Mouse (Mus musculus): ENCODE data around the gene Grin3b. TPM values are rescaled to one million over a fixed set of nuclear protein-coding genes. Genes with fewer than 3 reads are reported as not detected.
A peak's percentile ranks its signal among the peaks of the same experiment; 100 is the strongest.

Grin3b gene
- polyA plus RNA-seq, 1 experiment: 0.91 TPM

DNA sequence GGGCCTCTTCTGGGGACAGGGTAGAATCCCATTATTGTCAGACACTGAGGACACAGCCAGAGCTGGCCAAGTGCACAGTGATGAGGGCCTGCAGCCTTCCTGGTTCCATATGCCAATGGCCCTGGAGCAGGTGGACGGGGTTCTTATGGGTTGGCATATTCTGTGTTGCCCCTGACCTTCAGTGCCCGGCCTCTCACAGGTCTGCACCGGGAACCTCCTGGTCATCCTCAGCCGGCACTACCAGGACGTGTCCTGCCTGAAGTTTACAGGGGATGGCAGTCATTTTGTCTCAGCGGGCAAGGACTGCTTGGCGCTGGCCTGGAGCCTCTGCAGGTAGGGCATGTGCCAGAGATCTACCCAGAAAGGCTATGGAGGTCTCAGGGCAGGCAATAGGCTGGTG lies 5.8 kb upstream of the Grin3b start:
- Histone ChIP-seq H3K4me3 (ENCODE audit: insufficient read depth, low read length) (no peak overlapping the region), H3K27ac (ENCODE audit: insufficient read depth, low read depth, low read length) (no peak overlapping the region), H3K4me1 (ENCODE audit: control insufficient read depth, insufficient read depth, low read length) (peaks cover 5% of the 10 kb centered on the region)
- TF ChIP-seq POLR2A (IDR thresholded peaks at IDR 0.05; ENCODE audit: borderline replicate concordance, low read depth, low read length): no peak
- no peak for TF ChIP-seq CTCF (IDR thresholded peaks at IDR 0.05; ENCODE audit: low read depth, low read length)

DNA sequence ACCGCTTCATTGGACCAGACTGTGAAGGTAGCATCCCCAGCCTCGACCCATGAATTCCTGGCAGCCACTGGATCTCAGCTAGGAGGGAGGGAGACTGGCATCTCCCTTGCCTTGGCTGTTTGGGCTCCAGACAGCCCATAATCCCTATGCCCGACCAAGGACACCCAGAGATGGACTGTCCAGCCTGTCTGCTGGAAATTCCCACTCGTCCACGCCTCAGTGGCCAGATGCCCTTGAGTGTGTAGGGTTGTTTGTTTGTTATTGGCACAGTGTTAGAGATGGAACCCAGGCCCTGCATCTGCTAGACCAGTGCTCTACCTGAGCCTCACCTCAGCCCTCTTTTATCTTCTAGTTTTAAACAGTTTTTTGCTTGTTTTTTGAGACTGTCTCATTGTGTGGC lies 5.2 kb upstream of the Grin3b start:
- TF ChIP-seq POLR2A (IDR thresholded peaks at IDR 0.05; ENCODE audit: borderline replicate concordance, low read depth, low read length) (no peak), CTCF (IDR thresholded peaks at IDR 0.05; ENCODE audit: low read depth, low read length) (no peak)
- Histone ChIP-seq H3K4me3 (ENCODE audit: insufficient read depth, low read length) (no peak overlapping the region), H3K27ac (ENCODE audit: insufficient read depth, low read depth, low read length) (no peak overlapping the region), H3K4me1 (ENCODE audit: control insufficient read depth, insufficient read depth, low read length) (peaks cover 5% of the 10 kb centered on the region)

DNA sequence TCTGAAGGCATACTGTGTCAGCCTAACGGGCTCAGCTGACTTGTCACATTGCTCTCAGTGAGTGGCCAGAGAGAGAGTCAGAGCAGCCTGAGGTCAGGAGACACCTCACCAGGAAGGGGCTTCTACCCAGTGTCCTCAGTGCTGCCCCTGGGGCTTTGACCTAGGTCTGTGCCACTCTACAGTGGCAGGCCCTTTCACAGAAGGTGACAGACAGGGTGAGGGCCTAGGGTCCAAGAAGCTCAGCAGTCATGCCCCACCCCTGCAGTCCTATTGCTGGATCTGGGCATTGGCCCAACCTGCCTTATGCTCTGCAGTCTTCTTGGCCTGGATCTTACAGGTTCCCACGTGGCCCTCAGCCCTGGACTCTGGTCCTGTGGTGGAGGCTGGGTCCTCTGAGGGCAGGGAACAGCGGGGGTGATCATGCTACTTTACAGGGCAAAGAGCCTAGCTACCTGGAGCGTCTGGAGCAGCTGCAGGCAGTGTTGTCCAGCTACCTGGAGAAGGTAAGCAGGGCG lies 3.6 kb upstream of the Grin3b start:
- no peak for TF ChIP-seq POLR2A (IDR thresholded peaks at IDR 0.05; ENCODE audit: borderline replicate concordance, low read depth, low read length)
- no peak for TF ChIP-seq CTCF (IDR thresholded peaks at IDR 0.05; ENCODE audit: low read depth, low read length)
- no peak overlapping the region for H3K27ac ChIP-seq (ENCODE audit: insufficient read depth, low read depth, low read length)
- H3K4me1 ChIP-seq (ENCODE audit: control insufficient read depth, insufficient read depth, low read length): no peaks in the 10 kb centered on the region
- H3K4me3 ChIP-seq (ENCODE audit: insufficient read depth, low read length): no peak overlapping the region

DNA sequence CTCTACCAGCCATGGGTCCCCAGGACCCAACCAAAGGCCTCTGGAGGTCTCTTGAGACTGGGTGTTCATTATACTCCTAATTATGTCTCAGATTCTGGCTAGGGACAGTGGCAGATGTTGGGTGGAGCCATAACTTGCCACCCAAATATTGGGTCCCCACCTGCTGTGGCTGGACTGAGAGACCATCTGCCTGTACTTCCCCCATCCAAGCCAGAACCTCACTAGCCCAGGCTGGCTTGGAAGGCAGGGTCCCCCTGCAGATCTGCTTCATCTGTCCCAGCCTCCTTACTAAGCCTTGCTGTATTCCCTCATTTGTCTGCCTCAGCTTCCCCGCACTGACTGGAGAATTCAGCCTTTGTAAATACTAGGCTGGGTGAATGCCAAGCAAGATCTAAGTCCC lies 2.3 kb upstream of the Grin3b start:
- no peak overlapping the region for H3K27ac ChIP-seq (ENCODE audit: insufficient read depth, low read depth, low read length)
- no peak overlapping the region for H3K4me3 ChIP-seq (ENCODE audit: insufficient read depth, low read length)
- H3K4me1 ChIP-seq (ENCODE audit: control insufficient read depth, insufficient read depth, low read length): no peaks in the 10 kb centered on the region
- TF ChIP-seq CTCF (IDR thresholded peaks at IDR 0.05; ENCODE audit: low read depth, low read length) (no peak), POLR2A (IDR thresholded peaks at IDR 0.05; ENCODE audit: borderline replicate concordance, low read depth, low read length) (no peak)

DNA sequence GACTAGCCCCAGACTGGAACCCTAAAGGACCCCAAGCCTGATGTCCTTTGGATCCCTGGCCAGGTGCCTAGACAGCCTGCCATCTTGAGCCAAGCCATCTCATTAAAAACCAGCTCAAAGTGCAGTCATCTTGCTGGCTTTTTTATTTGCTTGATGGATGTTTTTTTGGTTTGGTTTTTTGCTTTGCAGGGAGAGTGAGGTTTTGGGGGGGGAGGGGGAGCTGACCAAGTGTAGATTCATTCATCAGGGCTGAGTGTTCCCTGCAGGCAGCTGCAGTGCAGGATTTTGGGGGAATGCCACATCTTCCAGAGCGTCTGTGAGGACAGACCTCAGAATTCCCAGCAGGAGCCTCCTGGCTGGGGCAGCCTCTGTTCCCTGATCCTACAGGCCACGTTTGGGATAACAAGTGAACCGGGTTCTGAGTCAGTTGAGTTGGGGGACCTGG lies 1.4 kb upstream of the Grin3b start:
- Histone ChIP-seq H3K27ac (ENCODE audit: insufficient read depth, low read depth, low read length) (no peak overlapping the region), H3K4me3 (ENCODE audit: insufficient read depth, low read length) (no peak overlapping the region), H3K4me1 (ENCODE audit: control insufficient read depth, insufficient read depth, low read length) (no peaks in the 10 kb centered on the region)
- TF ChIP-seq CTCF (IDR thresholded peaks at IDR 0.05; ENCODE audit: low read depth, low read length) (no peak), POLR2A (IDR thresholded peaks at IDR 0.05; ENCODE audit: borderline replicate concordance, low read depth, low read length) (no peak)

DNA sequence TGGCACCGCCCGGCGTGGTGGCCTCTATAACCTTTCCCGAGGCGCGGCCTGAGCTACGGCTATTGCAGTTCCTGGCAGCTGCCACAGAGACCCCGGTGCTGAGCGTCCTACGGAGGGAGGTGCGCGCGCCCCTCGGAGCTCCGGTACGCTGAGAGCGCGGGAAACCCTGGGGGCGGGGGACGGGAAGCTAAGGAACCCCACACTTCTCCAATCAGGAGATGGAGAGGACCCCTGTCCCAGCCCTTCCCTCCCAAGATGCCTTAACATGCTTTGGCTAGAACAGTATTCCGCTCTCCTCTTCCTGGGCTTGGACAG lies 625 bp downstream of the Grin3b start:
- Histone ChIP-seq H3K4me3 (ENCODE audit: insufficient read depth, low read length) (0 out of 2 replicates have a peak overlapping the region, but pooled peaks have one; percentile 2), H3K4me1 (ENCODE audit: control insufficient read depth, insufficient read depth, low read length) (peaks cover 14% of the 10 kb centered on the region), H3K27ac (ENCODE audit: insufficient read depth, low read depth, low read length) (no peak overlapping the region)
- TF ChIP-seq POLR2A (IDR thresholded peaks at IDR 0.05; ENCODE audit: borderline replicate concordance, low read depth, low read length): no peak
- TF ChIP-seq CTCF (IDR thresholded peaks at IDR 0.05; ENCODE audit: low read depth, low read length): no peak

DNA sequence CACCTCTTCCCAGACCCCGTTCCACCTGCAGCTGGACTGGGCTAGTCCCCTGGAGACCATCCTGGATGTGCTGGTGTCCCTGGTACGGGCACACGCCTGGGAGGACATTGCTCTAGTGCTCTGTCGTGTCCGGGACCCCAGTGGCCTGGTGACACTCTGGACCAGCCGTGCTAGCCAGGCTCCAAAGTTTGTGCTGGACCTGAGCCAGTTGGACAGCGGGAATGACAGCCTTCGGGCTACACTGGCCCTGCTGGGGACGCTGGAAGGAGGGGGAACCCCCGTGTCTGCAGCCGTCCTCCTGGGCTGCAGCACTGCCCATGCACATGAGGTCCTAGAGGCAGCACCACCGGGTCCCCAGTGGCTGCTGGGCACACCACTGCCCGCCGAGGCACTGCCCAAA lies 2.3 kb downstream of the Grin3b start:
- Histone ChIP-seq H3K27ac (ENCODE audit: insufficient read depth, low read depth, low read length) (no peak overlapping the region), H3K4me3 (ENCODE audit: insufficient read depth, low read length) (no peak overlapping the region), H3K4me1 (ENCODE audit: control insufficient read depth, insufficient read depth, low read length) (peaks cover 14% of the 10 kb centered on the region)
- TF ChIP-seq CTCF (IDR thresholded peaks at IDR 0.05; ENCODE audit: low read depth, low read length): no peak
- no peak for TF ChIP-seq POLR2A (IDR thresholded peaks at IDR 0.05; ENCODE audit: borderline replicate concordance, low read depth, low read length)

DNA sequence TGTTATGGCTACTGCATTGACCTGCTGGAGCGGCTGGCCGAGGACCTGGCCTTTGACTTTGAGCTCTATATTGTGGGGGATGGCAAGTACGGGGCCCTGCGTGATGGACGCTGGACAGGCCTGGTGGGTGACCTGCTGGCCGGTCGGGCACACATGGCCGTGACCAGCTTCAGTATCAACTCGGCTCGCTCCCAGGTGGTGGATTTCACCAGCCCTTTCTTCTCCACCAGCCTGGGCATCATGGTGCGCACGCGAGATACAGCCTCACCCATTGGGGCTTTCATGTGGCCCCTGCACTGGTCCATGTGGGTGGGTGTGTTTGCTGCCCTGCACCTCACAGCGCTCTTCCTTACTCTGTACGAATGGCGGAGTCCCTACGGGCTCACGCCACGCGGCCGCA lies 3.6 kb downstream of the Grin3b start:
- Histone ChIP-seq H3K4me1 (ENCODE audit: control insufficient read depth, insufficient read depth, low read length) (peaks cover 14% of the 10 kb centered on the region), H3K27ac (ENCODE audit: insufficient read depth, low read depth, low read length) (no peak overlapping the region), H3K4me3 (ENCODE audit: insufficient read depth, low read length) (no peak overlapping the region)
- TF ChIP-seq CTCF (IDR thresholded peaks at IDR 0.05; ENCODE audit: low read depth, low read length) (no peak), POLR2A (IDR thresholded peaks at IDR 0.05; ENCODE audit: borderline replicate concordance, low read depth, low read length) (no peak)

DNA sequence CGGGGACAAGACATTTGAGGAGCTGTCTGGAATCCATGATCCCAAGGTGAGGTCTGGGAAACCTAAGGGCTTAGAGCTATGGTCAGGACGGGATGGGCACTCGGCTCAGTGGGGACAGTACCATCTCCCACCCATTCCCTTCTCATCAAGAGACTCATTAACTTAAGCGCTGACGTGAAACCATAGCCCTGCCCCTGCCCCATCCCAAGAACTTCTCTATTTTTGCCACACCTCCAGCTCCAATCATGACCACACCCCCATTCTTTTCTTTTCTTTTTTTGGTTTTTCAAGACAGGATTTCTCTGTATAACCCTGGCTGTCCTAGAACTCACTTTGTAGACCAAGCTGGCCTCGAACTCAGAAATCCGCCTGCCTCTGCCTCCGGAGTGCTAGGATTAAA lies 4.2 kb downstream of the Grin3b start:
- H3K4me1 ChIP-seq (ENCODE audit: control insufficient read depth, insufficient read depth, low read length): peaks cover 14% of the 10 kb centered on the region
- peak overlapping the region; percentile 73 for H3K27ac ChIP-seq (ENCODE audit: insufficient read depth, low read depth, low read length)
- H3K4me3 ChIP-seq (ENCODE audit: insufficient read depth, low read length): no peak overlapping the region
- TF ChIP-seq CTCF (IDR thresholded peaks at IDR 0.05; ENCODE audit: low read depth, low read length): no peak
- no peak for TF ChIP-seq POLR2A (IDR thresholded peaks at IDR 0.05; ENCODE audit: borderline replicate concordance, low read depth, low read length)

DNA sequence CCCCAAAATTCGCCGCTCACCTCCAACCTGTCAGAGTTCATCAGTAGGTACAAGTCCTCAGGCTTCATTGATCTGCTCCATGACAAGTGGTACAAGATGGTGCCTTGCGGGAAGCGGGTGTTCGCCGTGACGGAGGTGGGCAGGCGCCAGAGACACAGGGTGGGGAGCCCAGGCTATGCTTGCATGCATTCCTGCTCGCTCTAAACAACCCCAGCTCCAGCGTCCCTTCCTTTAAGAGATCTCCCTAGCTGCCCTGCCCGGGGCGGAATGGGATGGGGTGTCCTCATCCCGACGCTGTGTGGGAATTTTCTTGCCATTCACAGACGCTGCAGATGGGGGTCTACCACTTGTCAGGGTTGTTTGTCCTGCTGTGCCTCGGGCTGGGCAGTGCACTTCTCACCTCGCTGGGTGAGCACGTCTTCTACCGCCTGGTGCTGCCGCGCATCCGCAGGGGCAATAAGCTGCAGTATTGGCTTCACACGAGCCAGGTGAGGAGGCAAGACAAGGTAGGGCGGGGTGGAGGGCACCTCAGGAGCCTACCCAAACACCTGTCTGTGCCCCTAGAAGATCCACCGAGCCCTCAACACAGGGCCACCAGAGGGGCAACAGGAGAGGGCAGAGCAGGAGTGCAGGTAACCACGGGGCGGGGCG lies 5.7 kb downstream of the Grin3b start:
- peaks cover 14% of the 10 kb centered on the region for H3K4me1 ChIP-seq (ENCODE audit: control insufficient read depth, insufficient read depth, low read length)
- no peak overlapping the region for H3K4me3 ChIP-seq (ENCODE audit: insufficient read depth, low read length)
- no peak for TF ChIP-seq CTCF (IDR thresholded peaks at IDR 0.05; ENCODE audit: low read depth, low read length)
- no peak for TF ChIP-seq POLR2A (IDR thresholded peaks at IDR 0.05; ENCODE audit: borderline replicate concordance, low read depth, low read length)
- no peak overlapping the region for H3K27ac ChIP-seq (ENCODE audit: insufficient read depth, low read depth, low read length)
